Comparison of ENCODE assay signal across 8 mouse cellular contexts in genomic region chrX:73823747-73824146, GRCm38 (mm10). TPM values are rescaled to one million over a fixed set of nuclear protein-coding genes. Genes with fewer than 3 reads are reported as not detected.
A peak's percentile ranks its signal among the peaks of the same experiment; 100 is the strongest.
DNase-seq lines count a peak whose midpoint lies in the region; ATAC-seq and TF ChIP-seq lines count a peak whose summit lies in the region.

No protein-coding gene starts in this region.

- no peak overlapping the region for H3K27ac ChIP-seq in CH12.LX (ENCODE audit: insufficient read depth, low read depth)
- no peak overlapping the region for H3K27ac ChIP-seq in intestine, embryonic 15.5 days
- no peak overlapping the region for H3K27ac ChIP-seq in stomach, embryonic 14.5 days (ENCODE audit: low read length)

- no peaks in the 10 kb centered on the region for H3K9me3 ChIP-seq in CH12.LX (replicated peaks; ENCODE audit: low read length)
- no peaks in the 10 kb centered on the region for H3K9me3 ChIP-seq in intestine, embryonic 15.5 days
- H3K9me3 ChIP-seq in stomach, embryonic 14.5 days (ENCODE audit: control insufficient read depth, low read depth, low read length), result no peaks in the 10 kb centered on the region

- TF ChIP-seq CTCF in CH12.LX (conservative IDR thresholded peaks at IDR 0.05 in 1 of 2, IDR thresholded peaks at IDR 0.05 in 1 of 2; ENCODE audit: low read depth in 2 of 2, low read length in 2 of 2), result no peak

- peak; percentile 5 for DNase-seq in gastrocnemius, postnatal 10 days
- no peak for DNase-seq in gastrocnemius, postnatal 4 days (ENCODE audit: low spot score in 2 of 2)
- no peak for DNase-seq in CH12.LX (ENCODE audit: extremely low read depth)
- peak; percentile 16 for DNase-seq in embryo, embryonic 9.5 days (ENCODE audit: extremely low spot score)
- no peak for DNase-seq in adrenal gland, postnatal 25 days

- peaks cover 0 to 7% of the 10 kb centered on the region in 2 experiments; a peak in 1 of 4 replicates for H3K4me1 ChIP-seq in CH12.LX (ENCODE audit: control insufficient read depth in 1 of 2, insufficient read depth in 2 of 2)
- no peaks in the 10 kb centered on the region for H3K4me1 ChIP-seq in intestine, embryonic 15.5 days (replicated peaks)
- H3K4me1 ChIP-seq in stomach, embryonic 14.5 days (ENCODE audit: control insufficient read depth, insufficient read depth, low read length), result no peaks in the 10 kb centered on the region

- no peak for ATAC-seq in intestine, embryonic 15.5 days
- ATAC-seq in stomach, embryonic 14.5 days (ENCODE audit: insufficient number of reproducible peaks, insufficient read depth, low FRiP score, low read depth), result 0 out of 2 replicates have a peak, but pooled peaks have one; percentile 6
- ATAC-seq in megakaryocyte-erythroid progenitor cell, adult 5-6 weeks (replicated peaks; ENCODE audit: low FRiP score, low TSS enrichment, poor library complexity, severe bottlenecking), result no peak

- no peak for TF ChIP-seq POLR2A in CH12.LX (IDR thresholded peaks at IDR 0.05; ENCODE audit: low read depth, low read length)

- dilution Hi-C loops in CH12.LX (cut with MboI; ENCODE audit: extremely low pct_ligation_motif_present, extremely low pct_unique_long_range_greater_than_20kb, low sequenced_read_pairs), result no loop called here

- H3K4me2 ChIP-seq in CH12.LX (ENCODE audit: insufficient read depth, low read depth, poor library complexity, severe bottlenecking), result peak overlapping the region; percentile 87; the same call in 1 of the 2 replicates
- peak overlapping the region; percentile 77 for H3K4me2 ChIP-seq in intestine, embryonic 15.5 days (replicated peaks)
- peak overlapping the region; percentile 44 for H3K4me2 ChIP-seq in stomach, embryonic 14.5 days (replicated peaks; ENCODE audit: low read depth, low read length)

- H3K36me3 ChIP-seq in CH12.LX (replicated peaks in 1 of 2; ENCODE audit: control insufficient read depth in 1 of 2, insufficient read depth in 1 of 2, low read length in 1 of 2), result no peaks in the 10 kb centered on the region
- no peaks in the 10 kb centered on the region for H3K36me3 ChIP-seq in intestine, embryonic 15.5 days
- H3K36me3 ChIP-seq in stomach, embryonic 14.5 days (ENCODE audit: control insufficient read depth, insufficient read depth, low read length), result no peaks in the 10 kb centered on the region

- no peak overlapping the region for H3K4me3 ChIP-seq in CH12.LX (replicated peaks in 1 of 3; ENCODE audit: low read depth in 2 of 3, low read length in 2 of 3, poor library complexity in 1 of 3)
- H3K4me3 ChIP-seq in intestine, embryonic 15.5 days (replicated peaks), result peak overlapping the region; percentile 57
- H3K4me3 ChIP-seq in stomach, embryonic 14.5 days (ENCODE audit: low read depth, low read length), result peak overlapping the region; percentile 55

- H3K79me2 ChIP-seq in CH12.LX (replicated peaks; ENCODE audit: control insufficient read depth, extremely low read depth, insufficient read depth, poor library complexity, severe bottlenecking), result no peaks in the 10 kb centered on the region

- no peak for TF ChIP-seq EP300 in CH12.LX (IDR thresholded peaks at IDR 0.05; ENCODE audit: low read length)

- TF ChIP-seq RAD21 in CH12.LX (IDR thresholded peaks at IDR 0.05; ENCODE audit: low read depth, low read length), result no peak

- whole genome bisulfite sequencing in intestine, embryonic 15.5 days, result 18% methylated on average over 17 of the region's 17 CpGs
- WGBS in stomach, embryonic 14.5 days, result 24% methylated on average over 17 of the region's 17 CpGs

- H3K27me3 ChIP-seq in CH12.LX (replicated peaks), result no peaks in the 10 kb centered on the region
- peaks cover 19% of the 10 kb centered on the region for H3K27me3 ChIP-seq in intestine, embryonic 15.5 days (replicated peaks)
- H3K27me3 ChIP-seq in stomach, embryonic 14.5 days (ENCODE audit: control insufficient read depth, insufficient read depth, low read length), result no peaks in the 10 kb centered on the region

- in situ Hi-C loops in CH12.LX (cut with MboI; ENCODE audit: low pct_ligation_motif_present, low pct_unique_long_range_greater_than_20kb, low sequenced_read_pairs), result no loop called here

- no peak overlapping the region for H3K9ac ChIP-seq in CH12.LX (ENCODE audit: insufficient read depth, low read depth)
- no peak overlapping the region for H3K9ac ChIP-seq in intestine, embryonic 15.5 days
- H3K9ac ChIP-seq in stomach, embryonic 14.5 days (replicated peaks; ENCODE audit: low read depth, low read length), result no peak overlapping the region; the same call in 1 of the 2 replicates

TF ChIP-seq in CH12.LX, 34 proteins besides CTCF, POLR2A, EP300 and RAD21:
- TF ChIP-seq USF1 (IDR thresholded peaks at IDR 0.05; ENCODE audit: low read depth, low read length) (no peak), MXI1 (IDR thresholded peaks at IDR 0.05; ENCODE audit: low read depth, low read length) (no peak)

RNA-seq across cellular contexts. Expression of gene Pdzd4, which starts 1.0 kb away (rescaled TPM):
- 1 to 10 TPM; 2.6 to 3.7 TPM for total RNA-seq in gastrocnemius, postnatal 10 days (2021)
- 1 to 10 TPM; 6.7 to 6.8 TPM for total RNA-seq in gastrocnemius, postnatal 4 days (2021)
- total RNA-seq in CH12.LX (2012; rRNA removed), result 0.42 and 0.72 TPM in 2 replicates
- 0.30 and 0.32 TPM in 2 replicates for total RNA-seq in CH12.LX (2014; rRNA removed)
- 0.85 and 1.1 TPM in 2 replicates for polyA plus RNA-seq in CH12.LX (2012; ENCODE audit: insufficient read length, low read depth)
- polyA plus RNA-seq in intestine, embryonic 15.5 days (2015; fragmentation: Nextera tagmentation; extraction: Ambion mirVana), result 0.57 and 0.72 TPM in 2 replicates
- polyA plus RNA-seq in stomach, embryonic 14.5 days (2014; fragmentation: Nextera tagmentation; extraction: Ambion mirVana), result 1.6 and 1.9 TPM in 2 replicates
- total RNA-seq in megakaryocyte-erythroid progenitor cell, adult 5-6 weeks (2014; fragmentation: Nextera tagmentation), result 0.31 TPM in 1 of 2 replicates, not detected in the other
- total RNA-seq in megakaryocyte-erythroid progenitor cell, adult 5-6 weeks (2017), result 0.30 TPM in 1 of 2 replicates, not detected in the other
- 3.1 and 4.6 TPM in 2 replicates for total RNA-seq in adrenal gland, postnatal 25 days (2021)

RNA-seq across cellular contexts. Expression of gene Ssr4, which starts 36.9 kb away (rescaled TPM):
- total RNA-seq in gastrocnemius, postnatal 10 days (2021), result 100 to 1,000 TPM; 106 to 110 TPM
- 100 to 1,000 TPM; 118 to 128 TPM for total RNA-seq in gastrocnemius, postnatal 4 days (2021)
- total RNA-seq in CH12.LX (2012; rRNA removed), result 281 and 350 TPM in 2 replicates
- 389 and 428 TPM in 2 replicates for total RNA-seq in CH12.LX (2014; rRNA removed)
- 260 and 291 TPM in 2 replicates for polyA plus RNA-seq in CH12.LX (2012; ENCODE audit: insufficient read length, low read depth)
- 240 and 287 TPM in 2 replicates for polyA plus RNA-seq in intestine, embryonic 15.5 days (2015; fragmentation: Nextera tagmentation; extraction: Ambion mirVana)
- polyA plus RNA-seq in stomach, embryonic 14.5 days (2014; fragmentation: Nextera tagmentation; extraction: Ambion mirVana), result 227 and 236 TPM in 2 replicates
- 246 and 263 TPM in 2 replicates for total RNA-seq in megakaryocyte-erythroid progenitor cell, adult 5-6 weeks (2014; fragmentation: Nextera tagmentation)
- total RNA-seq in megakaryocyte-erythroid progenitor cell, adult 5-6 weeks (2017), result 136 and 138 TPM in 2 replicates
- 145 and 162 TPM in 2 replicates for total RNA-seq in adrenal gland, postnatal 25 days (2021)

RNA-seq across cellular contexts. Expression of gene Idh3g, which starts 37.0 kb away (rescaled TPM):
- 100 to 1,000 TPM; 272 to 320 TPM for total RNA-seq in gastrocnemius, postnatal 10 days (2021)
- 100 to 1,000 TPM; 221 to 247 TPM for total RNA-seq in gastrocnemius, postnatal 4 days (2021)
- total RNA-seq in CH12.LX (2012; rRNA removed) (191 and 219 TPM in 2 replicates), CH12.LX (2014; rRNA removed) (225 and 237 TPM in 2 replicates)
- 191 and 209 TPM in 2 replicates for polyA plus RNA-seq in CH12.LX (2012; ENCODE audit: insufficient read length, low read depth)
- polyA plus RNA-seq in intestine, embryonic 15.5 days (2015; fragmentation: Nextera tagmentation; extraction: Ambion mirVana), result 217 and 251 TPM in 2 replicates
- polyA plus RNA-seq in stomach, embryonic 14.5 days (2014; fragmentation: Nextera tagmentation; extraction: Ambion mirVana), result 217 and 238 TPM in 2 replicates
- total RNA-seq in megakaryocyte-erythroid progenitor cell, adult 5-6 weeks (2014; fragmentation: Nextera tagmentation), result 216 and 277 TPM in 2 replicates
- total RNA-seq in megakaryocyte-erythroid progenitor cell, adult 5-6 weeks (2017), result 239 and 271 TPM in 2 replicates
- 378 and 448 TPM in 2 replicates for total RNA-seq in adrenal gland, postnatal 25 days (2021)

RNA-seq across cellular contexts. Expression of gene Srpk3, which starts 49.5 kb away (rescaled TPM):
- total RNA-seq in gastrocnemius, postnatal 10 days (2021), result 100 to 1,000 TPM in 1 of 2 experiments, 10 to 100 TPM in 1; 88.6 to 116 TPM
- 100 to 1,000 TPM; 150 to 153 TPM for total RNA-seq in gastrocnemius, postnatal 4 days (2021)
- total RNA-seq in CH12.LX (2012; rRNA removed) (55.2 and 67.5 TPM in 2 replicates), CH12.LX (2014; rRNA removed) (42.7 and 45.7 TPM in 2 replicates)
- 46.1 and 52.3 TPM in 2 replicates for polyA plus RNA-seq in CH12.LX (2012; ENCODE audit: insufficient read length, low read depth)
- polyA plus RNA-seq in intestine, embryonic 15.5 days (2015; fragmentation: Nextera tagmentation; extraction: Ambion mirVana), result 1.3 and 2.0 TPM in 2 replicates
- 2.3 and 2.7 TPM in 2 replicates for polyA plus RNA-seq in stomach, embryonic 14.5 days (2014; fragmentation: Nextera tagmentation; extraction: Ambion mirVana)
- total RNA-seq in megakaryocyte-erythroid progenitor cell, adult 5-6 weeks (2014; fragmentation: Nextera tagmentation), result not detected in 2 replicates
- total RNA-seq in megakaryocyte-erythroid progenitor cell, adult 5-6 weeks (2017), result not detected in 2 replicates
- 0.43 and 0.52 TPM in 2 replicates for total RNA-seq in adrenal gland, postnatal 25 days (2021)

Comparison
In these comparisons a context has a peak if more than half of its experiments do, and no peak if none do; other contexts are left out.
1. DNase-seq: peak in gastrocnemius, postnatal 10 days (single experiment) and embryo, embryonic 9.5 days (single experiment); none in gastrocnemius, postnatal 4 days (0 of 2), CH12.LX (single experiment) and adrenal gland, postnatal 25 days (single experiment).
2. H3K4me3 ChIP-seq: peak in intestine, embryonic 15.5 days (single experiment) and stomach, embryonic 14.5 days (single experiment); none in CH12.LX (0 of 3).
3. Peak in every context shown above with its lines, with median percentiles within 50 percentile points of each other: H3K4me2 ChIP-seq.